Mouse (Mus musculus): ENCODE results near the gene Retreg1. TPM values are rescaled to one million over a fixed set of nuclear protein-coding genes. Genes with fewer than 3 reads are reported as not detected.

Retreg1 gene
- polyA plus RNA-seq, 1 experiment, result 8.9 TPM

- Histone ChIP-seq H3K27ac (ENCODE audit: insufficient read depth, low read length) (no peak overlapping the region), H3K4me1 (ENCODE audit: control insufficient read depth, insufficient read depth, low read length) (peaks cover 11% of the 10 kb centered on the region), H3K4me3 (ENCODE audit: insufficient read depth, low read length) (no peak overlapping the region)
- TF ChIP-seq CTCF (IDR thresholded peaks at IDR 0.05; ENCODE audit: borderline replicate concordance, insufficient read depth, low read length) (no peak), POLR2A (IDR thresholded peaks at IDR 0.05; ENCODE audit: low read depth, low read length) (no peak)
These were observed 90.1 kb downstream of the Retreg1 start for GRCm38 (mm10) chr15:25932937-25933684.

GRCm38 (mm10) chr15:25933685-25934108 is 90.7 kb downstream of the Retreg1 start:
- H3K27ac ChIP-seq (ENCODE audit: insufficient read depth, low read length), result no peak overlapping the region
- TF ChIP-seq CTCF (IDR thresholded peaks at IDR 0.05; ENCODE audit: borderline replicate concordance, insufficient read depth, low read length), result no peak
- no peak for TF ChIP-seq POLR2A (IDR thresholded peaks at IDR 0.05; ENCODE audit: low read depth, low read length)
- H3K4me1 ChIP-seq (ENCODE audit: control insufficient read depth, insufficient read depth, low read length), result peaks cover 11% of the 10 kb centered on the region
- no peak overlapping the region for H3K4me3 ChIP-seq (ENCODE audit: insufficient read depth, low read length)

DNA sequence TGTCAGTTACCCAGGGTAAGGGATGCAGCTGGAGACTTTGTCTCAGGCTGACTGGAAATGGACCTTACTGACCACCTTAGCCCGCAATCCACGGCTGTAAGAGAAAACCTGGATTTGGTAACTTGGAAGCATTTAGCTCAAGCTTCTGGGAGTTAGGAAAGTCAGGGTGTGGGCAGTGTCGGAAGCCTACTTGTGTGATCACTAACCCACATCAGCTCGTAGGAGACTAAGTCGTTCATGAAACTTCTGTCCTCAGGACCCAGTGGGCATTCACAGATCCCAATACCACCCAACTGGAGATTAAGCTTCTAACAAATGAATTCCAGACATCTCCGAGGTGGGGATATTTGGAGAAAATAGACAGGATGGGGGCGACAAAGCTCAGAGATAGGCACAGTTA is 91.4 kb downstream of the Retreg1 start:
- H3K4me1 ChIP-seq (ENCODE audit: control insufficient read depth, insufficient read depth, low read length), result peaks cover 9% of the 10 kb centered on the region

GRCm38 (mm10) chr15:25938496-25938895 is 95.5 kb downstream of the Retreg1 start:
- no peak for TF ChIP-seq CTCF (IDR thresholded peaks at IDR 0.05; ENCODE audit: borderline replicate concordance, insufficient read depth, low read length)
- no peak for TF ChIP-seq POLR2A (IDR thresholded peaks at IDR 0.05; ENCODE audit: low read depth, low read length)
- no peak overlapping the region for H3K4me3 ChIP-seq (ENCODE audit: insufficient read depth, low read length)
- peaks cover 2% of the 10 kb centered on the region; the same call in 1 of the 2 replicates for H3K4me1 ChIP-seq (ENCODE audit: control insufficient read depth, insufficient read depth, low read length)
- H3K27ac ChIP-seq (ENCODE audit: insufficient read depth, low read length), result no peak overlapping the region

More for the DNA sequence above, 91.4 kb downstream of the Retreg1 start:
- no peak overlapping the region for H3K4me3 ChIP-seq (ENCODE audit: insufficient read depth, low read length)
- no peak for TF ChIP-seq CTCF (IDR thresholded peaks at IDR 0.05; ENCODE audit: borderline replicate concordance, insufficient read depth, low read length)
- no peak for TF ChIP-seq POLR2A (IDR thresholded peaks at IDR 0.05; ENCODE audit: low read depth, low read length)
- H3K27ac ChIP-seq (ENCODE audit: insufficient read depth, low read length), result no peak overlapping the region

DNA sequence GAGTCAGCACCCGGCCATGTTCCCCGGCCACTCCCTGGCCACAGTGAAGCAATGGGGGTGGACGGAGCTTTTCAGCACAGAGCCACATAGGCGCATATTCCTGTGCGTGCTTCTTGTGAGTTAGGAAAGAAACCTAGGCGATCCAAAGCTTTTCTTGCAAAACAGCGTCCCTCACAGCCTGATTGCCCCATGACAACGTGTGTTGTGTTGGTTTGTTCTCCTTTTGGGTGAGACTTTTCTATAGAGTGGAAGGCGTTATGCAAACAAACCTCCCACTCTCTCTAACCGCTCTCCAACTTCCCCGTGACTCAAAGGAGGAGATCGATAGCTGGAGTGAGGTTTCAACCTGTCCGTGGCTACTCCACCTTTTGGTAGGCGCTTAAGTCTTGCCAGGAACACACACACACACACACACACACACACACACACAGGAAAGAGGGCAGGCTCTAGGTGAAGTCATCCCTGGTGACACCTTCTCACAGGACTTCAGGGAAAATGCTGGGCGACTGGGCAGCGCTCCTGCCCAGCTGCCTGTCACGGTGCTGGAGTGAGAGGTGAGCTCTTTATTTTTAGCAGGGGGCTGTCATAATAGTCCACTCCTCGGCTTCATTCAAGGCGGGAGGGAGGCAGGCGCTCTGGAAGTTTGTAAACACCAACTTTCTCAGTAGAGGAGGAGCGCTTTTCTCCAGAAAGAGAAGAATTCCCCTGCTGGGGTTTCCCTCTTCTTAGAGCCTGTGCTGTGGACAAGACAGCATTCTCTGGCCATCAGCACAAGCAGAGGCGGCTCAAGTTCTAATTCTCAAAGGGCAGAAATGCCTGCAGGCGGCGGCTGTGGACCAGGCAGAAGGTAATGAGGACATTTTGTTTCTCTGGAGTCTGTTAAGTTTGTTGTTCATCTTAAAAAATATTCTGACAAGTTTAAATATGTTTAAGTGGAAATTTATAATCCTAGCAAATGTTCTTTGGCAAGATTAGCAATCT is 97.7 kb downstream of the Retreg1 start:
- Histone ChIP-seq H3K27ac (ENCODE audit: insufficient read depth, low read length) (no peak overlapping the region), H3K4me1 (ENCODE audit: control insufficient read depth, insufficient read depth, low read length) (no peaks in the 10 kb centered on the region), H3K4me3 (ENCODE audit: insufficient read depth, low read length) (no peak overlapping the region)
- TF ChIP-seq CTCF (IDR thresholded peaks at IDR 0.05; ENCODE audit: borderline replicate concordance, insufficient read depth, low read length) (no peak), POLR2A (IDR thresholded peaks at IDR 0.05; ENCODE audit: low read depth, low read length) (no peak)

DNA sequence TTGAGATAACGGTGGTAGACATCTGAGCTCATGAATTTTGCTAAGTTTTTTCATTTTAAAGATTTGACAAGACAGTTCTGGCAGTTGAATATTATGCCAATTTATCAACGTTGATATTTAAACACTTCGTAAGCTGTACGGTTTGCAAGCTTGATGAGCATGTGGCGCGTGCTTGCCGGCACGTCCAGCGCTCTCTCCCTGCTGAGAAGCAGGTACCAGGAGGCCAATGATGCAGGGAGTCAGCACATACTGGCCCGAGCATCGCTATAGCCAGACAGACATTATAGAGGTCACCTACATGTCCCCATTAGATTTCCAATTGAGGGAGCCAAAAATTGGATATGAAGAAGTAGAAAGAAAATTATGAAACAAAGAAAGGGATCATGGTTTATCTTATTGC is 98.5 kb downstream of the Retreg1 start:
- H3K4me3 ChIP-seq (ENCODE audit: insufficient read depth, low read length), result no peak overlapping the region
- H3K4me1 ChIP-seq (ENCODE audit: control insufficient read depth, insufficient read depth, low read length), result no peaks in the 10 kb centered on the region
- no peak for TF ChIP-seq CTCF (IDR thresholded peaks at IDR 0.05; ENCODE audit: borderline replicate concordance, insufficient read depth, low read length)
- no peak for TF ChIP-seq POLR2A (IDR thresholded peaks at IDR 0.05; ENCODE audit: low read depth, low read length)
- no peak overlapping the region for H3K27ac ChIP-seq (ENCODE audit: insufficient read depth, low read length)

- Histone ChIP-seq H3K4me3 (ENCODE audit: insufficient read depth, low read length) (no peak overlapping the region), H3K4me1 (ENCODE audit: control insufficient read depth, insufficient read depth, low read length) (no peaks in the 10 kb centered on the region), H3K27ac (ENCODE audit: insufficient read depth, low read length) (no peak overlapping the region)
- no peak for TF ChIP-seq POLR2A (IDR thresholded peaks at IDR 0.05; ENCODE audit: low read depth, low read length)
- TF ChIP-seq CTCF (IDR thresholded peaks at IDR 0.05; ENCODE audit: borderline replicate concordance, insufficient read depth, low read length), result no peak
These were observed 99.4 kb downstream of the Retreg1 start for GRCm38 (mm10) chr15:25942415-25942814.

GRCm38 (mm10) chr15:25943386-25944137 is 100.6 kb downstream of the Retreg1 start:
- no peak overlapping the region for H3K4me3 ChIP-seq (ENCODE audit: insufficient read depth, low read length)
- H3K4me1 ChIP-seq (ENCODE audit: control insufficient read depth, insufficient read depth, low read length), result no peaks in the 10 kb centered on the region
- TF ChIP-seq CTCF (IDR thresholded peaks at IDR 0.05; ENCODE audit: borderline replicate concordance, insufficient read depth, low read length), result no peak
- TF ChIP-seq POLR2A (IDR thresholded peaks at IDR 0.05; ENCODE audit: low read depth, low read length), result no peak
- no peak overlapping the region for H3K27ac ChIP-seq (ENCODE audit: insufficient read depth, low read length)

DNA sequence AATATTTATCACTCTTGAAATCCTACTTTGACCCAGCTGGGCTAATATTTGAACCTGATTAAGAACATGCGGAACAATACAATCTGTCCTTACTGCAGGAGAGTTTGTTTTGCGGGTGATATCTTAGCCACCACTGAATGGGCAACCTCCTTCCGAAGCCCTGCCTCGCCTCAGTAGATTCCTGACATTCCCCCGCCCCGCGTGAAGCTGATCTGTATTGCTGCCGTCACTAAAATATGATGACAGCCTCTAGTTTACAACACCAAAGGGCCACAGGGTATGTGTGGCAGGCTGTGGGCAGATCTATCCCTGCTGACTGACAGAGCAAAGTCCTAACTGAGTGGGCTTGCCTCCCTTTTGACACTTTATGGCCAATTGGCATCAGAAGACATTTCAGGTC is 102.2 kb downstream of the Retreg1 start:
- TF ChIP-seq CTCF (IDR thresholded peaks at IDR 0.05; ENCODE audit: borderline replicate concordance, insufficient read depth, low read length) (no peak), POLR2A (IDR thresholded peaks at IDR 0.05; ENCODE audit: low read depth, low read length) (no peak)
- Histone ChIP-seq H3K4me3 (ENCODE audit: insufficient read depth, low read length) (no peak overlapping the region), H3K4me1 (ENCODE audit: control insufficient read depth, insufficient read depth, low read length) (no peaks in the 10 kb centered on the region), H3K27ac (ENCODE audit: insufficient read depth, low read length) (no peak overlapping the region)
